Comparison of ENCODE assay signal across 24 mouse cellular contexts in the genomic region with DNA sequence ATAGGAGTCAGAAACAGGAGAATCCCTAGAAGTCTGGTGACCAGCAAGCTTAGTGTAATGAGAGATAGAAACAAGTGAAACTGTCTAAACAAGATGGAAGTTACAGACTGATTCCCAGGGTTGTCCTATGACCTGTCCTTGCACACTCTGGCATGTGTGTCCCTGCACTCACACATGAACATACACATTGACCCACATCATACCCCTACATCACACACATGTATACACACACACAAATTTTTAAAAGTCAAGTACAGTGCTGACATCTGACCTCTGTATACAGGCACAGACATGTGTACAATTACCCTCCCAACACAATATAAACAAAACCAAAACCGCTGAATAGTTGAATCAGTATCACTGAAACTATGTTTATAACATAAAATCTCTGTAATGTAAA.
"Had no signal": no experiment of that assay in that cellular context is flagged by ENCODE, and none has a peak within 500 bp of the region (broad histone marks: within the 10 kb centered on the region; RNA-seq: fewer than 3 reads in every experiment).

No protein-coding gene starts in this region.

- ATAC-seq: hindbrain, postnatal 0 days; intestine, embryonic 16.5 days had no signal

- H3K36me3 ChIP-seq: hindbrain, embryonic 15.5 days had no signal

- H3K27ac ChIP-seq: heart, adult 2 months; heart, embryonic 13.5 days; heart, embryonic 15.5 days; hindbrain, embryonic 13.5 days; hindbrain, embryonic 15.5 days; hindbrain, postnatal 0 days; kidney, embryonic 15.5 days; kidney, postnatal 0 days; limb, embryonic 13.5 days had no signal

- H3K9ac ChIP-seq: heart, embryonic 13.5 days; heart, embryonic 15.5 days; hindbrain, embryonic 13.5 days; hindbrain, embryonic 15.5 days; kidney, embryonic 15.5 days; limb, embryonic 13.5 days had no signal

- H3K4me2 ChIP-seq: heart, embryonic 11.5 days; heart, embryonic 13.5 days; heart, embryonic 15.5 days; hindbrain, embryonic 13.5 days; hindbrain, embryonic 15.5 days; kidney, embryonic 15.5 days; limb, embryonic 13.5 days had no signal

- DNase-seq: gastrocnemius, postnatal 14 days; gastrocnemius, postnatal 36 days; heart, adult 11 months; heart, adult 2 months; heart, postnatal 14 days; heart, postnatal 36 days; kidney, adult 11 months; kidney, adult 2 months; kidney, adult 9 months; kidney, postnatal 14 days; kidney, postnatal 36 days; layer of hippocampus, adult 9-11 months; layer of hippocampus, postnatal 36 days; left cerebral cortex, postnatal 4 days had no signal

- H3K4me3 ChIP-seq: heart, adult 2 months; heart, embryonic 13.5 days; heart, embryonic 15.5 days; hindbrain, embryonic 13.5 days; hindbrain, embryonic 15.5 days; kidney, embryonic 15.5 days; limb, embryonic 13.5 days had no signal

- H3K27me3 ChIP-seq: heart, embryonic 13.5 days; heart, embryonic 15.5 days; hindbrain, embryonic 13.5 days; hindbrain, embryonic 15.5 days; kidney, embryonic 15.5 days; limb, embryonic 13.5 days had no signal

- H3K9me3 ChIP-seq: heart, embryonic 13.5 days; heart, embryonic 15.5 days; hindbrain, embryonic 13.5 days; hindbrain, embryonic 15.5 days; kidney, embryonic 15.5 days; limb, embryonic 13.5 days had no signal
